Mouse (Mus musculus): ENCODE measurements around the gene Icmt. TPM values are rescaled to one million over a fixed set of nuclear protein-coding genes. Genes with fewer than 3 reads are reported as not detected.
A peak's percentile ranks its signal among the peaks of the same experiment; 100 is the strongest.

Gene Icmt
- polyA plus RNA-seq, 1 experiment, result 20.7 TPM

- Histone ChIP-seq H3K4me3 (replicated peaks) (peak within 1 kb of the TSS; percentile 97), H3K27me3 (replicated peaks) (peaks cover 7% of the 10 kb centered on the region), H3K9me3 (no peaks in the 10 kb centered on the region), H3K36me3 (replicated peaks; ENCODE audit: low read length) (peaks cover 32% of the 10 kb centered on the region), H3K4me1 (peaks cover 59% of the 10 kb centered on the region)
- TF ChIP-seq GATA1 (IDR thresholded peaks at IDR 0.05; ENCODE audit: borderline replicate concordance, low read length), result no peak
- no peak for TF ChIP-seq FLI1 (IDR thresholded peaks at IDR 0.05; ENCODE audit: low read length)
Observed at GRCm38 (mm10) chr4:152325574-152326411, 28.8 kb downstream of the Icmt start, which contains the start of gene Rpl22. Gene Rpl22 (plus strand): TSS chr4:152325742.

- H3K4me3 ChIP-seq (replicated peaks), result peak overlapping the region; percentile 97
- peaks cover 4% of the 10 kb centered on the region for H3K27me3 ChIP-seq (replicated peaks)
- TF ChIP-seq GATA1 (IDR thresholded peaks at IDR 0.05; ENCODE audit: borderline replicate concordance, low read length) (no peak), FLI1 (IDR thresholded peaks at IDR 0.05; ENCODE audit: low read length) (no peak)
- peaks cover 62% of the 10 kb centered on the region for H3K4me1 ChIP-seq
- no peaks in the 10 kb centered on the region for H3K9me3 ChIP-seq
- H3K36me3 ChIP-seq (replicated peaks; ENCODE audit: low read length), result peaks cover 40% of the 10 kb centered on the region
Observed at GRCm38 (mm10) chr4:152326543-152326942, 29.5 kb downstream of the Icmt start.

GRCm38 (mm10) chr4:152328691-152329090 lies 31.7 kb downstream of the Icmt start:
- no peaks in the 10 kb centered on the region for H3K9me3 ChIP-seq
- peaks cover 61% of the 10 kb centered on the region for H3K36me3 ChIP-seq (replicated peaks; ENCODE audit: low read length)
- peaks cover 66% of the 10 kb centered on the region for H3K4me1 ChIP-seq
- H3K27me3 ChIP-seq (replicated peaks), result no peaks in the 10 kb centered on the region
- TF ChIP-seq GATA1 (IDR thresholded peaks at IDR 0.05; ENCODE audit: borderline replicate concordance, low read length) (no peak), FLI1 (IDR thresholded peaks at IDR 0.05; ENCODE audit: low read length) (no peak)
- no peak overlapping the region for H3K4me3 ChIP-seq (replicated peaks)

- H3K4me1 ChIP-seq, result peaks cover 52% of the 10 kb centered on the region
- H3K27me3 ChIP-seq (replicated peaks), result peaks cover 10% of the 10 kb centered on the region
- no peaks in the 10 kb centered on the region for H3K9me3 ChIP-seq
- TF ChIP-seq FLI1 (IDR thresholded peaks at IDR 0.05; ENCODE audit: low read length) (no peak), GATA1 (IDR thresholded peaks at IDR 0.05; ENCODE audit: borderline replicate concordance, low read length) (no peak)
- H3K4me3 ChIP-seq (replicated peaks), result no peak overlapping the region
- H3K36me3 ChIP-seq (replicated peaks; ENCODE audit: low read length), result peaks cover 81% of the 10 kb centered on the region
Observed at GRCm38 (mm10) chr4:152332952-152333351, 35.9 kb downstream of the Icmt start.

- H3K9me3 ChIP-seq, result no peaks in the 10 kb centered on the region
- TF ChIP-seq GATA1 (IDR thresholded peaks at IDR 0.05; ENCODE audit: borderline replicate concordance, low read length) (no peak), FLI1 (IDR thresholded peaks at IDR 0.05; ENCODE audit: low read length) (no peak)
- H3K4me3 ChIP-seq (replicated peaks), result no peak overlapping the region
- peaks cover 16% of the 10 kb centered on the region for H3K27me3 ChIP-seq (replicated peaks)
- peaks cover 77% of the 10 kb centered on the region for H3K36me3 ChIP-seq (replicated peaks; ENCODE audit: low read length)
- peaks cover 54% of the 10 kb centered on the region for H3K4me1 ChIP-seq
Observed at GRCm38 (mm10) chr4:152333587-152333986, 36.6 kb downstream of the Icmt start.

- TF ChIP-seq GATA1 (IDR thresholded peaks at IDR 0.05; ENCODE audit: borderline replicate concordance, low read length) (no peak), FLI1 (IDR thresholded peaks at IDR 0.05; ENCODE audit: low read length) (no peak)
- Histone ChIP-seq H3K36me3 (replicated peaks; ENCODE audit: low read length) (peaks cover 35% of the 10 kb centered on the region), H3K9me3 (no peaks in the 10 kb centered on the region), H3K27me3 (replicated peaks) (peaks cover 56% of the 10 kb centered on the region), H3K4me1 (peaks cover 56% of the 10 kb centered on the region), H3K4me3 (replicated peaks) (no peak overlapping the region)
Observed at GRCm38 (mm10) chr4:152337772-152338171, 40.7 kb downstream of the Icmt start.

- Histone ChIP-seq H3K9me3 (no peaks in the 10 kb centered on the region), H3K27me3 (replicated peaks) (peaks cover 56% of the 10 kb centered on the region), H3K4me3 (replicated peaks) (peak within 1 kb of the TSS; percentile 85), H3K36me3 (replicated peaks; ENCODE audit: low read length) (peaks cover 26% of the 10 kb centered on the region), H3K4me1 (peaks cover 56% of the 10 kb centered on the region)
- TF ChIP-seq GATA1 (IDR thresholded peaks at IDR 0.05; ENCODE audit: borderline replicate concordance, low read length), result no peak
Observed at GRCm38 (mm10) chr4:152338419-152339292, 41.6 kb downstream of the Icmt start, which contains the start of gene Chd5. Gene Chd5 (plus strand): TSS chr4:152338651.

GRCm38 (mm10) chr4:152339293-152339790 lies 42.3 kb downstream of the Icmt start:
- Histone ChIP-seq H3K9me3 (no peaks in the 10 kb centered on the region), H3K36me3 (replicated peaks; ENCODE audit: low read length) (peaks cover 19% of the 10 kb centered on the region), H3K4me3 (replicated peaks) (peak overlapping the region; percentile 85), H3K27me3 (replicated peaks) (peaks cover 56% of the 10 kb centered on the region), H3K4me1 (peaks cover 63% of the 10 kb centered on the region)
- TF ChIP-seq FLI1 (IDR thresholded peaks at IDR 0.05; ENCODE audit: low read length) (no peak), GATA1 (IDR thresholded peaks at IDR 0.05; ENCODE audit: borderline replicate concordance, low read length) (no peak)

GRCm38 (mm10) chr4:152340584-152341284 lies 43.7 kb downstream of the Icmt start:
- Histone ChIP-seq H3K4me3 (replicated peaks) (peak overlapping the region; percentile 72), H3K4me1 (peaks cover 76% of the 10 kb centered on the region), H3K36me3 (replicated peaks; ENCODE audit: low read length) (peaks cover 5% of the 10 kb centered on the region), H3K9me3 (no peaks in the 10 kb centered on the region), H3K27me3 (replicated peaks) (peaks cover 60% of the 10 kb centered on the region)
- TF ChIP-seq GATA1 (IDR thresholded peaks at IDR 0.05; ENCODE audit: borderline replicate concordance, low read length) (no peak), FLI1 (IDR thresholded peaks at IDR 0.05; ENCODE audit: low read length) (no peak)

Data from megakaryocyte, embryonic 14.5 days (primary cell).